Mouse (Mus musculus): ENCODE measurements around the gene C1galt1.

- TF ChIP-seq POLR2A (IDR thresholded peaks at IDR 0.05; ENCODE audit: low read depth, low read length): no peak
- TF ChIP-seq CTCF (conservative IDR thresholded peaks at IDR 0.05; ENCODE audit: insufficient read depth, insufficient read length, low read depth, low read length): no peak
Measured at GRCm38 (mm10) chr6:7832564-7833175, 12.0 kb upstream of the C1galt1 start.

Data from kidney, adult 2 months (tissue).